Mouse (Mus musculus): ENCODE results near the gene Grin3b. TPM values are rescaled to one million over a fixed set of nuclear protein-coding genes. Genes with fewer than 3 reads are reported as not detected.

Grin3b gene
- polyA plus RNA-seq, 1 experiment from 2014 or later: 0.28 TPM

GRCm38 (mm10) chr10:79991548-79991947 lies 21.0 kb downstream of the Grin3b start:
- Histone ChIP-seq H3K27ac (no peak overlapping the region), H3K36me3 (peaks cover 50% of the 10 kb centered on the region), H3K4me3 (no peak overlapping the region), H3K27me3 (no peaks in the 10 kb centered on the region), H3K4me1 (replicated peaks) (peaks cover 52% of the 10 kb centered on the region), H3K9me3 (replicated peaks) (no peaks in the 10 kb centered on the region), H3K4me2 (no peak overlapping the region), H3K9ac (no peak overlapping the region)
- no peak for ATAC-seq (replicated peaks; ENCODE audit: insufficient number of reproducible peaks, insufficient read depth, low FRiP score, low read depth)
- WGBS: 84% methylated on average over 6 of the region's 6 CpGs

- H3K9me3 ChIP-seq (replicated peaks): no peaks in the 10 kb centered on the region
- peaks cover 50% of the 10 kb centered on the region for H3K36me3 ChIP-seq
- WGBS: 72% methylated on average over 16 of the region's 16 CpGs
Observed at GRCm38 (mm10) chr10:79994397-79995115, 24.0 kb downstream of the Grin3b start.

DNA sequence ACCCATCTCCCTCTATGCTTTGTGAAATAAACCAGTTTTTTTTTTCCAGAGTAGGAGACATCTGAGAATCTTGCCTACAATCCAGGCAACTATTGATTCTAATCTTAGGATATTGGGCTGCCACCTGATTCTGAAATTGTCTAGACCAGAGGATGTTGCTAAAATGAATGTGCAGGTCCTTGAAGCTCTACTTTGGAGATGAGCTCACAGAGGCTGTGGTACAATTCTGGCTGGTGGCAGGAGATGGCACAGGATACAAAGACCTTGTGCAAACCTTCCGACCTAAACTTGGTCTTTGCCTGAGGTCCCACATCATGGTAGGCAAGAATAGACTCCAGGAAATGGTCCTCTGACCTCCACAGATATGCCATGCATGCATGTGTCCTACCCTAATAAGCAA lies 25.1 kb downstream of the Grin3b start:
- WGBS: 55% methylated on average over 1 of the region's 1 CpGs
- peaks cover 50% of the 10 kb centered on the region for H3K36me3 ChIP-seq
- no peak overlapping the region for H3K4me2 ChIP-seq

More at GRCm38 (mm10) chr10:79994397-79995115, 24.0 kb downstream of the Grin3b start:
- Histone ChIP-seq H3K27me3 (no peaks in the 10 kb centered on the region; the same call in 1 of the 2 replicates), H3K4me2 (no peak overlapping the region), H3K9ac (no peak overlapping the region), H3K4me3 (no peak overlapping the region), H3K4me1 (replicated peaks) (peaks cover 47% of the 10 kb centered on the region), H3K27ac (peak overlapping the region; percentile 27; the same call in 1 of the 2 replicates)
- ATAC-seq (replicated peaks; ENCODE audit: insufficient number of reproducible peaks, insufficient read depth, low FRiP score, low read depth): no peak

GRCm38 (mm10) chr10:79996272-79997033 lies 25.9 kb downstream of the Grin3b start, which contains the start of gene Abca7:
Gene Abca7, plus strand, starts transcription at chr10:79996494.
- H3K9me3 ChIP-seq (replicated peaks): no peaks in the 10 kb centered on the region
- H3K4me2 ChIP-seq: peak within 1 kb of the TSS; percentile 82
- peaks cover 31% of the 10 kb centered on the region for H3K4me1 ChIP-seq (replicated peaks)
- peaks cover 43% of the 10 kb centered on the region for H3K36me3 ChIP-seq
- H3K9ac ChIP-seq: peak within 1 kb of the TSS; percentile 54
- peak within 1 kb of the TSS; percentile 59 for H3K4me3 ChIP-seq
- under 1% methylated on average over 34 of the region's 34 CpGs for WGBS
- peak; percentile 87 for ATAC-seq (replicated peaks; ENCODE audit: insufficient number of reproducible peaks, insufficient read depth, low FRiP score, low read depth)
- peak within 1 kb of the TSS; percentile 69 for H3K27ac ChIP-seq
- H3K27me3 ChIP-seq: peaks cover 3% of the 10 kb centered on the region

More for the DNA sequence above, 25.1 kb downstream of the Grin3b start:
- Histone ChIP-seq H3K9me3 (replicated peaks) (no peaks in the 10 kb centered on the region), H3K4me1 (replicated peaks) (peaks cover 38% of the 10 kb centered on the region), H3K9ac (no peak overlapping the region), H3K27me3 (no peaks in the 10 kb centered on the region; the same call in 1 of the 2 replicates), H3K27ac (peak overlapping the region; percentile 28; the same call in 1 of the 2 replicates), H3K4me3 (0 out of 2 replicates have a peak overlapping the region, but pooled peaks have one; percentile 59)
- ATAC-seq (replicated peaks; ENCODE audit: insufficient number of reproducible peaks, insufficient read depth, low FRiP score, low read depth): no peak

DNA sequence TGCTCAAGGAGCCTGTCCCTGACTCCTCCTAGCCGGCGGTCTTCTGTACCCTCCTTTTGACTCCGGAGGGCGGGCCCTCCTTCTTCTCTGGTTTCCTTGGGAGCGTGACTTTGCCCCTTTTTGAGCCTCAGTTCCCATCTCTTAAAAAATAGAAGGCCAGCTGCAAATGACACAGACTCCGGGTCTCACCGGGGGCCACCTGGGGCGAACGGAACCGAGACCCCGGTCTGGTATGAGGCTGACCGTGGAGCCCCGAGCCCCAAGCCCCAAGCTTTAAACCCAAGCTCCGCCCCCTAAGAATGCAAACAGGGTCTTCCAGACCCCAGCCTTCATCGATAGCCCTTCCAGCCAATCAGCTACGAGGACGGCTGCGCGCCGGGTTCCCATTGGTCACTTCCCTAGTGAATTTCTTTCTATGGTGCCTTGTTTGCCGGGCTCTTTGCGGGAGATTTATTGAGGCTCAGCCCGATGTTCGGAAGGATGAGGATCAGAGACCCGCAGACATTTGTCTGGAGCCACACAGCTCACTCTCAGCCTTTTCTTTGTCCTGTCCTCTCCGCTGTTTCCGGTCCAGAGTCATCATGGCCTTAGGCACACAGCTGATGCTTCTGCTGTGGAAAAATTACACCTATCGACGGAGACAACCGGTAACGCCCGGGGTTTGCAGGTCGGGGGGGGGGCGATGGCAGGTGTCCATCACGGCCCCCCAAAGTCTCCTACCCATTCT lies 26.7 kb downstream of the Grin3b start:
- H3K4me1 ChIP-seq (replicated peaks): peaks cover 29% of the 10 kb centered on the region
- no peaks in the 10 kb centered on the region for H3K9me3 ChIP-seq (replicated peaks)
- peak overlapping the region; percentile 54 for H3K9ac ChIP-seq
- under 1% methylated on average over 35 of the region's 35 CpGs for WGBS
- H3K27ac ChIP-seq: peak overlapping the region; percentile 69
- peak overlapping the region; percentile 82 for H3K4me2 ChIP-seq
- ATAC-seq (replicated peaks; ENCODE audit: insufficient number of reproducible peaks, insufficient read depth, low FRiP score, low read depth): no peak; the same call in 1 of the 2 replicates
- peaks cover 36% of the 10 kb centered on the region for H3K36me3 ChIP-seq
- H3K27me3 ChIP-seq: peaks cover 9% of the 10 kb centered on the region
- peak overlapping the region; percentile 59 for H3K4me3 ChIP-seq

DNA sequence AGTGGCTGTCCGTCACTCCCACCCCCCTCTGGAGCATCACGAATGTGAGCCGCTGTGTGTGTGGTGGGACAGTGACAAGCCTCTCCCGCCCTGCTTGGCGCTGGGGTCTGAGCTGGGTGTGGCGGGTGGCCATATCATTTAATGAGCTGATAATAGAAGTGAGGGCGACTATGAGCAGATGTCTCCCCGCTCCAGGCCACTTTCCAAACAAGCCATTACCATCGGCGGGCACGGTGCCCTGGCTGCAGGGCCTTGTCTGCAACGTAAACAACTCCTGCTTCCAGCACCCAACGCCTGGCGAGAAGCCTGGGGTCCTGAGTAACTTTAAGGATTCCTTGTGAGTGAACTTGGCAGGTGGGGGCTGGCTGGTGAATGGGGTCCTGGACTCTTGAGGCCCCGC lies 27.3 kb downstream of the Grin3b start:
- H3K4me3 ChIP-seq: peak overlapping the region; percentile 59
- H3K36me3 ChIP-seq: peaks cover 30% of the 10 kb centered on the region
- no peak overlapping the region for H3K9ac ChIP-seq
- WGBS: 9% methylated on average over 15 of the region's 15 CpGs
- peaks cover 10% of the 10 kb centered on the region for H3K27me3 ChIP-seq
- peaks cover 33% of the 10 kb centered on the region for H3K4me1 ChIP-seq (replicated peaks)
- H3K27ac ChIP-seq: peak overlapping the region; percentile 42; the same call in 1 of the 2 replicates
- H3K4me2 ChIP-seq: peak overlapping the region; percentile 82
- ATAC-seq (replicated peaks; ENCODE audit: insufficient number of reproducible peaks, insufficient read depth, low FRiP score, low read depth): no peak; the same call in 1 of the 2 replicates
- H3K9me3 ChIP-seq (replicated peaks): no peaks in the 10 kb centered on the region

DNA sequence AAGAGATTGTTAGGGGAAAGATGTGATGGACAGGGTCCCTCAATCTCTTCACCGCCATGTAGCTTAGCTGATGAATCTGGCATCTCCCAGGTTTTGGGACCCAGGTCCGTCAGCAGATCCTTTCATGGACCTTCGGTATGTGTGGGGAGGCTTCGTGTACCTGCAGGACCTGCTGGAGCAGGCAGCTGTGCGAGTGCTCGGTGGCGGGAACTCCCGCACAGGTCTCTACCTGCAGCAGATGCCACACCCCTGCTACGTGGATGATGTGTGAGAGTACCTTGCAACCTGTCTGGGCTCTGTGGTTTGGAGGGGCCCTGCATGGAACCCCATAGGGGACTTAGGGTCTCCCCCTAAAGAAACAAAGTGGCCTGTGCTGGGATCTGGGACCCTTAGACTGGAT lies 31.4 kb downstream of the Grin3b start:
- H3K9ac ChIP-seq: no peak overlapping the region
- H3K27ac ChIP-seq: no peak overlapping the region
- H3K36me3 ChIP-seq: no peaks in the 10 kb centered on the region
- no peak overlapping the region for H3K4me3 ChIP-seq
- no peak for ATAC-seq (replicated peaks; ENCODE audit: insufficient number of reproducible peaks, insufficient read depth, low FRiP score, low read depth)
- H3K4me2 ChIP-seq: no peak overlapping the region
- WGBS: 82% methylated on average over 9 of the region's 9 CpGs
- peaks cover 27% of the 10 kb centered on the region for H3K4me1 ChIP-seq (replicated peaks)
- peaks cover 15% of the 10 kb centered on the region for H3K27me3 ChIP-seq
- no peaks in the 10 kb centered on the region for H3K9me3 ChIP-seq (replicated peaks)

DNA sequence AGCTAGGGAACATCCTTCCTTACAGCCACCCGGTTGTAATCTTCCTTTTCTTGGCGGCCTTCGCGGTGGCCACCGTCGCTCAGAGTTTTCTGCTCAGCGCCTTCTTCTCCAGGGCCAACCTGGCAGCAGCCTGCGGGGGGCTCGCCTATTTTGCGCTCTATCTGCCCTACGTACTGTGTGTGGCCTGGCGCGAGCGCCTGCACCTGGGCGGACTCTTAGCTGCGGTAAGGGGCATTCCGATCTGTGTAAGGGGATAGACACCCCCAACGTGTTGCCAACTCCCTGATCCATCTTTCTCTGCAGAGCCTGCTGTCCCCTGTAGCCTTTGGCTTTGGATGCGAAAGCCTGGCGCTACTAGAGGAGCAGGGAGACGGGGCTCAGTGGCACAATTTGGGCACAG lies 32.3 kb downstream of the Grin3b start:
- peaks cover 18% of the 10 kb centered on the region for H3K4me1 ChIP-seq (replicated peaks)
- no peak overlapping the region for H3K27ac ChIP-seq
- H3K9me3 ChIP-seq (replicated peaks): no peaks in the 10 kb centered on the region
- no peaks in the 10 kb centered on the region for H3K36me3 ChIP-seq
- H3K9ac ChIP-seq: no peak overlapping the region
- H3K27me3 ChIP-seq: peaks cover 15% of the 10 kb centered on the region
- H3K4me3 ChIP-seq: no peak overlapping the region
- 30% methylated on average over 21 of the region's 21 CpGs for WGBS
- ATAC-seq (replicated peaks; ENCODE audit: insufficient number of reproducible peaks, insufficient read depth, low FRiP score, low read depth): no peak
- H3K4me2 ChIP-seq: no peak overlapping the region

DNA sequence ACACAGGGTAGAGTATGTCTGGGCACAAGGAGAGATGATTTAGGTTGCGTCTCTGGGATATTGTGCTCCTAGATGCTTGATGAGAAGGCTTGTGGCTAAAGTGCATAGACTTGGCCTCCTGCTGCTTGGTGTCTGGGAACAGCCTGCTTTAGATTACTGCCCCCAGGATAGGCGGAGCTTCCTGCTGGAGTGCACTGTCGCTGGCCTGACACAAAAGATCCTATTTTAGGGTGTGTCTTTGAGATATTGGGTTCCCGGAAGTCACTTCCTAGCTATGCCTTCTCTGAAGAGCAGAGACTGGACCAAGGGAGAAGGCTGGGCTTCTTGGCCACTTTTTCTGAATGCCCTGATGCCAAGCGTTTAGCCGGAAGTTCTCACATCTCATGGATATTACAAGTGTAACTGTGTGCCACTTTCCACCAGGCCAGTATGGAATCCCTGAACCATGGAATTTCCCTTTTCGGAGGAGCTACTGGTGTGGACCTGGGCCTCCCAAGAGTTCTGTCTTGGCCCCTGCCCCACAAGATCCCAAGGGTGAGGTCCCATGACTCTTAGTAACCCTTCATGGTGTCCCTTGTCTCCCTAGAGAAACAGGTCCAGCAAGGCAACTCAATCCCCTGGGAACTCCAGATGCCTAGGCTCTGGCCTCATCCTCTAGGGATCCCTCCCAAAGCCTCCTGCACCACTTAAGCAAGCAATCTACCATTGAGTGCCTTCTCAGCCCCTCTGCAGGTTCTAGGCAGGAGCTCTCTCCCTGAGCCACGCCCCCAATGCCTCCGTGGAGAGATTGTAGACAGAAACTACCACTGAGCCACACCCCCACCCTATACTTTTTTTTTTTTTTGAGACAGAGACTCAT lies 33.1 kb downstream of the Grin3b start:
- no peak overlapping the region for H3K4me2 ChIP-seq
- H3K4me3 ChIP-seq: no peak overlapping the region
- peaks cover 15% of the 10 kb centered on the region for H3K27me3 ChIP-seq
- ATAC-seq (replicated peaks; ENCODE audit: insufficient number of reproducible peaks, insufficient read depth, low FRiP score, low read depth): no peak
- H3K36me3 ChIP-seq: no peaks in the 10 kb centered on the region
- H3K27ac ChIP-seq: no peak overlapping the region
- H3K9ac ChIP-seq: no peak overlapping the region
- peaks cover 11% of the 10 kb centered on the region for H3K4me1 ChIP-seq (replicated peaks)
- H3K9me3 ChIP-seq (replicated peaks): no peaks in the 10 kb centered on the region
- WGBS: 55% methylated on average over 9 of the region's 9 CpGs

DNA sequence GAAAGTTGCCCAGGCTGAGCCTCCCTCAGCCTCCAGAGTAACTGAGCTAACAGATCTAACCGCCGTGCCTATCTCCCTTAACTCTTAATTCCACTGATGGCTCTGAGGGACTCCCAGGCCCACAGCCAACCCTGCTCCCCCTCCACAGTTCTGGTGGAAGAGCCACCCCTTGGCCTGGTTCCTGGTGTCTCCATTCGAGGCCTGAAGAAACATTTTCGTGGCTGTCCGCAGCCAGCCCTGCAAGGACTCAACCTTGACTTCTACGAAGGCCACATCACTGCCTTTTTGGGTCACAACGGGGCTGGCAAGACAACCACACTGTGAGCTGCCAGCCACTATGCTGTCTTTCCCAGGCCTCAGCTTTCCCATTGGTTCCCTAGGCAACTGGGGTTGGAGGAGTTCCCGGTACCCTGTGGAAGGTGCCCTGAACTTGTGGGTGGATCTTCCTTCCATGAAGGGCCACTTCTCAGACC lies 33.8 kb downstream of the Grin3b start:
- Histone ChIP-seq H3K27me3 (peaks cover 15% of the 10 kb centered on the region), H3K36me3 (0 out of 2 replicates have a peak, but pooled peaks cover 4% of the 10 kb centered on the region), H3K27ac (no peak overlapping the region), H3K9ac (no peak overlapping the region), H3K4me2 (no peak overlapping the region), H3K4me1 (replicated peaks) (peaks cover 11% of the 10 kb centered on the region), H3K4me3 (no peak overlapping the region), H3K9me3 (replicated peaks) (no peaks in the 10 kb centered on the region)
- no peak for ATAC-seq (replicated peaks; ENCODE audit: insufficient number of reproducible peaks, insufficient read depth, low FRiP score, low read depth)
- 74% methylated on average over 8 of the region's 8 CpGs for WGBS

Measured in heart, embryonic 15.5 days (tissue).